Mouse (Mus musculus) thymus, postnatal 4 days (tissue): ENCODE results near the gene Slc1a6.
A peak's percentile ranks its signal among the peaks of the same experiment; 100 is the strongest.
"Not testable (repeated sequence)": the region's sequence is repeated elsewhere in the genome, so short reads cannot be mapped to it uniquely, and the experiment has no call there.

Source experiments
- DNase-seq: peaks from one replicate; pipeline ENCODE4 v3.0.0; 2021

Gene Slc1a6

GRCm38 (mm10) chr10:78779981-78780651 is at the start of gene Slc1a6:
Gene Slc1a6 (plus strand): TSS chr10:78780496.
- peak; percentile 19 for DNase-seq

- DNase-seq = no peak
These were observed 40.5 kb upstream of the Slc1a6 start for GRCm38 (mm10) chr10:78739821-78740220.

GRCm38 (mm10) chr10:78743721-78744120 is 36.6 kb upstream of the Slc1a6 start:
- DNase-seq = no peak

GRCm38 (mm10) chr10:78745453-78746232 is 34.7 kb upstream of the Slc1a6 start:
- no peak for DNase-seq

- no peak for DNase-seq
These were observed 33.1 kb upstream of the Slc1a6 start for GRCm38 (mm10) chr10:78747035-78747721.

- DNase-seq = no peak
These were observed 32.1 kb upstream of the Slc1a6 start for GRCm38 (mm10) chr10:78748161-78748560.

- no peak for DNase-seq
These were observed 31.4 kb upstream of the Slc1a6 start for GRCm38 (mm10) chr10:78748946-78749345.

- DNase-seq = peak; percentile 17
These were observed 27.7 kb upstream of the Slc1a6 start, which contains the start of gene Ccdc105 for GRCm38 (mm10) chr10:78752452-78753191. Gene Ccdc105 (minus strand): TSS chr10:78753065.

GRCm38 (mm10) chr10:78756021-78756420 is 24.3 kb upstream of the Slc1a6 start:
- DNase-seq = peak; percentile 70

GRCm38 (mm10) chr10:78765570-78765969 is 14.7 kb upstream of the Slc1a6 start:
- no peak for DNase-seq

- DNase-seq = no peak
These were observed 4.5 kb upstream of the Slc1a6 start for GRCm38 (mm10) chr10:78775830-78776229.

- no peak for DNase-seq
These were observed 769 bp upstream of the Slc1a6 start for GRCm38 (mm10) chr10:78779527-78779926.

GRCm38 (mm10) chr10:78787566-78788087 is 7.3 kb downstream of the Slc1a6 start:
- DNase-seq = peak; percentile 8

GRCm38 (mm10) chr10:78790561-78790960 is 10.3 kb downstream of the Slc1a6 start:
- DNase-seq = no peak

GRCm38 (mm10) chr10:78801449-78801848 is 21.2 kb downstream of the Slc1a6 start:
- DNase-seq = no peak

- DNase-seq = no peak
These were observed 32.2 kb downstream of the Slc1a6 start for GRCm38 (mm10) chr10:78812358-78813060.

- not testable (repeated sequence) for DNase-seq
These were observed 60.2 kb downstream of the Slc1a6 start for GRCm38 (mm10) chr10:78840456-78840855.

- DNase-seq = no peak
These were observed 71.8 kb downstream of the Slc1a6 start, which contains the start of gene Olfr1356 for GRCm38 (mm10) chr10:78852066-78852465. Gene Olfr1356 (minus strand): TSS chr10:78852166.
